In genomic region chr5:44048568-44049363, GRCm38 (mm10) we compare ENCODE assay signal across 8 mouse cellular contexts. TPM values are rescaled to one million over a fixed set of nuclear protein-coding genes. Genes with fewer than 3 reads are reported as not detected.
DNase-seq lines count a peak whose midpoint lies in the region; ATAC-seq and TF ChIP-seq lines count a peak whose summit lies in the region.

No protein-coding gene starts in this region.

- no peak for DNase-seq in hindbrain, embryonic 10.5 days (ENCODE audit: low spot score)
- peak; percentile 15 to 19 for DNase-seq in B cell, adult 2 months
- peak; percentile 4 for DNase-seq in Patski (ENCODE audit: low read depth, low spot score)
- DNase-seq in fibroblast of lung, adult 2 months (ENCODE audit: low read depth) = peak; percentile 13
- no peak for DNase-seq in ovary, postnatal 36 days (ENCODE audit: low spot score)
- no peak for DNase-seq in urinary bladder, adult 2 months (ENCODE audit: low spot score)

- 0 out of 2 replicates have a peak, but pooled peaks have one; percentile 65 for ATAC-seq in hindbrain, embryonic 13.5 days (ENCODE audit: low FRiP score)
- no peak for ATAC-seq in Patski
- ATAC-seq in megakaryocyte progenitor cell, adult 5-6 weeks (replicated peaks; ENCODE audit: poor library complexity) = peak; percentile 70

- no peak overlapping the region for H3K9ac ChIP-seq in hindbrain, embryonic 13.5 days

- peaks cover 9% of the 10 kb centered on the region; the same call in 1 of the 2 replicates for H3K36me3 ChIP-seq in hindbrain, embryonic 13.5 days
- H3K36me3 ChIP-seq in hindbrain, embryonic 10.5 days = peaks cover 68% of the 10 kb centered on the region

- H3K4me1 ChIP-seq in hindbrain, embryonic 13.5 days (replicated peaks) = no peaks in the 10 kb centered on the region
- 0 out of 2 replicates have a peak, but pooled peaks cover 4% of the 10 kb centered on the region for H3K4me1 ChIP-seq in hindbrain, embryonic 10.5 days (replicated peaks)

- 49% methylated on average over 5 of the region's 5 CpGs for WGBS in hindbrain, embryonic 13.5 days
- 52% methylated on average over 5 of the region's 5 CpGs for WGBS in hindbrain, embryonic 10.5 days

- no peak overlapping the region for H3K4me2 ChIP-seq in hindbrain, embryonic 13.5 days

- H3K27me3 ChIP-seq in hindbrain, embryonic 13.5 days = no peaks in the 10 kb centered on the region
- no peaks in the 10 kb centered on the region for H3K27me3 ChIP-seq in hindbrain, embryonic 10.5 days (ENCODE audit: insufficient read depth, poor library complexity, severe bottlenecking)
- no peaks in the 10 kb centered on the region for H3K27me3 ChIP-seq in Patski

- POLR2A ChIA-PET in Patski (lab: Charles Lee) = no interaction called here

- in situ Hi-C loops in Patski (cut with MboI; ENCODE audit: low pct_unique_long_range_greater_than_20kb) = no loop called here

- H3K4me3 ChIP-seq in hindbrain, embryonic 13.5 days = no peak overlapping the region
- H3K4me3 ChIP-seq in hindbrain, embryonic 10.5 days = no peak overlapping the region

- CTCF ChIA-PET in Patski (lab: Charles Lee) = interaction anchor here (0.9 to 1.6 kb wide), 5 partner anchors 11 to 165 kb away, joined by 3 to 4 read pairs (median 3); no protein-coding TSS in a partner anchor

- TF ChIP-seq CTCF in Patski (IDR thresholded peaks at IDR 0.05) = peak; percentile 70

- H3K27ac ChIP-seq in hindbrain, embryonic 13.5 days = no peak overlapping the region
- H3K27ac ChIP-seq in hindbrain, embryonic 10.5 days = no peak overlapping the region

- H3K9me3 ChIP-seq in hindbrain, embryonic 13.5 days = no peaks in the 10 kb centered on the region
- H3K9me3 ChIP-seq in hindbrain, embryonic 10.5 days = no peaks in the 10 kb centered on the region

RNA-seq across cellular contexts. Expression of gene Prom1, which starts 53.1 kb away (rescaled TPM):
- polyA plus RNA-seq in hindbrain, embryonic 13.5 days (2015; fragmentation: Nextera tagmentation; extraction: Ambion mirVana) = 41.9 and 47.1 TPM in 2 replicates
- polyA plus RNA-seq in hindbrain, embryonic 10.5 days (2016; fragmentation: Nextera tagmentation; extraction: Ambion mirVana) = 116 and 133 TPM in 2 replicates
- 120 TPM for polyA plus RNA-seq in Patski (2021)
- 59.7 and 64.9 TPM in 2 replicates for total RNA-seq in megakaryocyte progenitor cell, adult 5-6 weeks (2015)
- total RNA-seq in megakaryocyte progenitor cell, adult 5-6 weeks (2017) = 42.3 and 54.7 TPM in 2 replicates
- polyA plus RNA-seq in urinary bladder, adult 2 months (2012; rRNA removed) = 3.9 and 4.5 TPM in 2 replicates

Comparison
In these comparisons a context has a peak if more than half of its experiments do, and no peak if none do; other contexts are left out.
1. DNase-seq: peak in B cell, adult 2 months (2 of 2), Patski (single experiment) and fibroblast of lung, adult 2 months (single experiment); none in hindbrain, embryonic 10.5 days (single experiment), ovary, postnatal 36 days (single experiment) and urinary bladder, adult 2 months (single experiment).